Mouse (Mus musculus) embryonic fibroblast, embryonic 13.5 days (primary cell): ENCODE measurements around the gene Msh5. TPM values are rescaled to one million over a fixed set of nuclear protein-coding genes. Genes with fewer than 3 reads are reported as not detected.

Source experiments
- H3K27ac ChIP-seq: 2 replicates; pipeline ENCODE4 v1.5.1; 2012; ENCODE audit warnings: low read length, control low read depth, inconsistent platforms; ENCODE audit not compliant: insufficient read depth
- H3K4me1 ChIP-seq: 2 replicates; pipeline ENCODE4 v1.6.1; 2011; ENCODE audit warnings: low read length; ENCODE audit not compliant: control insufficient read depth, insufficient read depth
- H3K4me3 ChIP-seq: 2 replicates; pipeline ENCODE4 v1.5.1; 2011; ENCODE audit warnings: mild to moderate bottlenecking, control low read depth, low read length; ENCODE audit not compliant: insufficient read depth
- CTCF ChIP-seq: IDR thresholded peaks from 2 replicates; pipeline ENCODE4 v1.5.1; 2011; ENCODE audit warnings: mild to moderate bottlenecking, control low read depth, low read length, moderate library complexity, borderline replicate concordance; ENCODE audit not compliant: insufficient read depth
- POLR2A ChIP-seq: IDR thresholded peaks from 2 replicates; pipeline ENCODE4 v1.6.1; 2011; ENCODE audit warnings: low read depth, mild to moderate bottlenecking, control low read depth, low read length, moderate library complexity
- polyA plus RNA-seq: library from polyadenylated mRNA; stranded (reverse); fragments of >200 nt; gene quantifications from 2 replicates; pipeline ENCODE4 v1.2.4, GENCODE M21; 2011; ENCODE audit warnings: low read depth; ENCODE audit not compliant: missing spikeins, insufficient read length

Msh5 gene
- 1.2 and 2.8 TPM in 2 replicates for polyA plus RNA-seq

DNA sequence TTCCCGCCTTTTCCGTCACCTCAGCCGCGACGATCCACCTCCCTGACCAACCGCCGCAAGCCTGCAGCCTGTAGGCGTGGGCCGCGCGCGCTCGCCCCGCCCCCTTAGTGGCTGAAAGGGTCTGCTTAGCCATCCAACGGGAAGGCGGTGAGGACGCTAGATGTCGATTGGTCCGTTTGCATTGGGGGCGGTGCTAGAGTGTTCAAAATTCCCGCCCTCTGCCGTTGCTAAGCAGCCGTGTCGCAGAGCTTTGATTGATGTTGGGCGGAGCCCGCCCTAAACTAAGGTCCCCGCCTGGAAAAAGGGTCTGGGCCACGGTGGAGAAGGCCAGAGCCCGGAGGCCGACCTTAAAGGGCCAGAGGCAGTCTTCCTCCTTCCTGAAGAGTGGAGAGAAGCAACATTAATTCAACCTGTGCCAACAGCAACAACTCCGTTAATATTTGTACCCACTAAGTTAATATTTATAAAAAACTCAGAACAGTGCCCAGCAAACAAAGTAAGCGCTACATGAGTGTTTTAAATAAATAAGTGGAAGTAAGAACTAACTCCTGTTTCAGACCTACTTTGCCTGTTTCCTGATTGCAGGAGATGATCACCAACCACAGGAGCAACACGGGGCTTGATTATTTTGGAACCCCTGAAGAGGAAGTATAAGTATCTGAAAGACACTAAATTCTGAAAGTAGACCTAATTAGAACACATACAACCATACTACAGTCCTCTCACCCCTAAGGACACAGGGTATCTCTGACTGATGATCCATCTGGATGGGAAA lies at the start of gene Msh5:
Gene Msh5, minus strand, starts transcription at position 65 of the 775 bp plus-strand sequence.
- Histone ChIP-seq H3K27ac (peak within 1 kb of the TSS; percentile 86), H3K4me3 (peak within 1 kb of the TSS; percentile 39), H3K4me1 (peaks cover 17% of the 10 kb centered on the region)
- no peak for TF ChIP-seq CTCF
- TF ChIP-seq POLR2A, result no peak; the same call in 1 of the 2 replicates

- Histone ChIP-seq H3K4me1 (0 out of 2 replicates have a peak, but pooled peaks cover 4% of the 10 kb centered on the region), H3K27ac (no peak overlapping the region), H3K4me3 (no peak overlapping the region)
- TF ChIP-seq POLR2A (no peak), CTCF (no peak)
These were observed 48.2 kb upstream of the Msh5 start for GRCm38 (mm10) chr17:35094475-35095365.

DNA sequence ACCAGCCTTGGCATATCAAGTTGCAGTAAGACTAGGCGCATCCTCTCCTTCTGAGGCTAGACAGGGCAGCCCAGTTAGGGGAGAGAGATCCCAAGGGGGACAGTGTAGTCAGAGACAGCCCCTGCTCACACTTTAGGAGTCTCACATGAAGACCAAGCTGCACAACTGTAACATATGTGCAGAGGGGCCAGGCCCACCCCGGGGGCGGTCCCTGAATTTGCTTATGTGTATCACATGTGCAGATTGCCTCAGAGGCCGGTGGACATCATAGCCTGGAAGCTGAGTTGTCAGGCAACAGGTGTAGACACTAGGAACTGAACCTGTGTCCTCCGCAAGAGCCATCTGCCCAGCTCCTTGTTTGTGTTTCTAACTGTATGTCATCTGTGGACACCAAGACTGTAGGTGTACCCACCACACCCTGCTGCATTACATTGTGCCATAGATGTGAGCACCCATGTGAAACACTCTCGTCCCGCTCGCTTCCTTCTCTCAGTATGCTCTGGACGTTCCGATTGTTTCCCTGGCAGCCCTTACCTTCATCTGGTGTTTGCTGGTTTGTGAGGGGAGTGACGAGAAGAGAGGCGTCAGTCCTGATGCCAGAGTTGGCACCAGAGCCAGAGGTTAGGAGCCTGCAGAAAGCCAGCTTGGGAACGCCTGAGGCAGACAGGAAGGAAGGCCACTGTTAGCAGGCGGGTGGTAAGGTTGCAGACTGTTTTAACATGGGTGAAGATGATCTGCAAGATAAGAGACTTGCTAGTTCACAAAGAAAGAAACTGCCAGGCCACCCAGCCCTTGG lies 46.1 kb upstream of the Msh5 start:
- Histone ChIP-seq H3K4me3 (no peak overlapping the region), H3K4me1 (0 out of 2 replicates have a peak, but pooled peaks cover 4% of the 10 kb centered on the region), H3K27ac (no peak overlapping the region)
- no peak for TF ChIP-seq CTCF
- no peak for TF ChIP-seq POLR2A

GRCm38 (mm10) chr17:35090166-35090932 lies 43.8 kb upstream of the Msh5 start:
- 0 out of 2 replicates have a peak, but pooled peaks cover 4% of the 10 kb centered on the region for H3K4me1 ChIP-seq
- peak overlapping the region; percentile 94 for H3K4me3 ChIP-seq
- H3K27ac ChIP-seq, result no peak overlapping the region
- TF ChIP-seq POLR2A, result no peak
- no peak for TF ChIP-seq CTCF

- Histone ChIP-seq H3K4me3 (peak within 1 kb of the TSS; percentile 94), H3K27ac (peak within 1 kb of the TSS; percentile 82), H3K4me1 (0 out of 2 replicates have a peak, but pooled peaks cover 4% of the 10 kb centered on the region)
- TF ChIP-seq CTCF (no peak), POLR2A (peak; percentile 94)
These were observed 42.5 kb upstream of the Msh5 start, which contains the start of gene Abhd16a for GRCm38 (mm10) chr17:35088825-35089644. Gene Abhd16a, plus strand, starts transcription at chr17:35089263.

DNA sequence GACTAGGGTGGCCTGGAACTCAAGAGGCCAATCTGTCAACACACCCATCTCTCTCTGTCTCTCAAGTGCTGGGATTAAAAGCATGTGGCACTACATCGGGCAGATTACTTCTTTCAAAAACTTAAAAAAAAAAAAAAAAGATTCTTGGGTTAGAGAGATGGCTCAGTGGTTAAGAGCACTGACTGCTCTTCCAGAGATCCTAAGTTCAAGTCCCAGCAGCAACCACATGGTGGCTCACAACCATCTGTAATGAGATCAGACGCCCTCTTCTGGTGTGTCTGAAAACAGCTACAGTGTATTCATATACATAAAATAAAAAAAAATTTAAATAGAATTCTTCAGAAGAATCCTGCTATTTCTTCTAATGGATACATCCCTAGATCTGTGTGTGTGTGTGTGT lies 41.6 kb upstream of the Msh5 start:
- no peak for TF ChIP-seq POLR2A
- TF ChIP-seq CTCF, result no peak
- Histone ChIP-seq H3K4me1 (0 out of 2 replicates have a peak, but pooled peaks cover 4% of the 10 kb centered on the region), H3K27ac (no peak overlapping the region), H3K4me3 (no peak overlapping the region)

- H3K27ac ChIP-seq, result no peak within 1 kb of the TSS
- TF ChIP-seq CTCF, result no peak
- TF ChIP-seq POLR2A, result no peak
- H3K4me1 ChIP-seq, result 0 out of 2 replicates have a peak, but pooled peaks cover 3% of the 10 kb centered on the region
- H3K4me3 ChIP-seq, result no peak within 1 kb of the TSS
These were observed 38.8 kb upstream of the Msh5 start, which contains the start of gene Ly6g6f for GRCm38 (mm10) chr17:35085208-35085865. Gene Ly6g6f, minus strand, starts transcription at chr17:35085610.
